Mouse (Mus musculus) kidney, embryonic 15.5 days (tissue): Measurements from ENCODE around the gene Tmem240. TPM values are rescaled to one million over a fixed set of nuclear protein-coding genes. Genes with fewer than 3 reads are reported as not detected.

Experiments
- ATAC-seq: fragments of 200-750 bp; cut with Nextera tagmentation; replicated peaks from 2 replicates; pipeline ENCODE4 v1.8.0; 2017; ENCODE audit warnings: moderate TSS enrichment; ENCODE audit not compliant: low FRiP score
- H3K27ac ChIP-seq: fragments of 300-500 bp; sonication (generic); 2 replicates; pipeline ENCODE4 v1.5.1; 2015; ENCODE audit warnings: mild to moderate bottlenecking, inconsistent platforms
- H3K27me3 ChIP-seq: fragments of 300-500 bp; sonication (generic); 2 replicates; pipeline ENCODE4 v1.6.1; 2015; ENCODE audit warnings: inconsistent platforms
- H3K36me3 ChIP-seq: fragments of 300-500 bp; sonication (generic); 2 replicates; pipeline ENCODE4 v1.6.1; 2015; ENCODE audit warnings: inconsistent platforms
- H3K4me1 ChIP-seq: fragments of 300-500 bp; sonication (generic); 2 replicates; pipeline ENCODE4 v1.6.1; 2015; ENCODE audit warnings: inconsistent platforms
- H3K4me2 ChIP-seq: fragments of 300-500 bp; sonication (generic); 2 replicates; pipeline ENCODE4 v1.6.1; 2015; ENCODE audit warnings: moderate library complexity, mild to moderate bottlenecking, inconsistent platforms
- H3K4me3 ChIP-seq: fragments of 300-500 bp; sonication (generic); replicated peaks from 2 replicates; pipeline ENCODE4 v1.5.1; 2015; ENCODE audit warnings: mild to moderate bottlenecking, inconsistent platforms
- H3K9ac ChIP-seq: fragments of 300-500 bp; sonication (generic); 2 replicates; pipeline ENCODE4 v1.6.1; 2015; ENCODE audit warnings: mild to moderate bottlenecking, inconsistent platforms
- H3K9me3 ChIP-seq: fragments of 300-500 bp; sonication (generic); replicated peaks from 2 replicates; pipeline ENCODE4 v1.6.1; 2016; ENCODE audit warnings: inconsistent platforms
- WGBS: fragments of 180-500 bp; shearing (Covaris S2); methylation state at CpG from one replicate; pipeline ENCODE4 v1.1.7; 2015; ENCODE audit warnings: mixed read lengths; 5-methylcytosine and 5-hydroxymethylcytosine counted together
- polyA plus RNA-seq: library from polyadenylated mRNA; unstranded; fragments of >200 nt; fragmentation: Nextera tagmentation; extraction: Ambion mirVana; gene quantifications from 2 replicates; pipeline ENCODE4 v1.2.1, GENCODE M21; 2015

Gene Tmem240
- polyA plus RNA-seq, 1 experiment from 2014 or later, result 1.0 TPM

DNA sequence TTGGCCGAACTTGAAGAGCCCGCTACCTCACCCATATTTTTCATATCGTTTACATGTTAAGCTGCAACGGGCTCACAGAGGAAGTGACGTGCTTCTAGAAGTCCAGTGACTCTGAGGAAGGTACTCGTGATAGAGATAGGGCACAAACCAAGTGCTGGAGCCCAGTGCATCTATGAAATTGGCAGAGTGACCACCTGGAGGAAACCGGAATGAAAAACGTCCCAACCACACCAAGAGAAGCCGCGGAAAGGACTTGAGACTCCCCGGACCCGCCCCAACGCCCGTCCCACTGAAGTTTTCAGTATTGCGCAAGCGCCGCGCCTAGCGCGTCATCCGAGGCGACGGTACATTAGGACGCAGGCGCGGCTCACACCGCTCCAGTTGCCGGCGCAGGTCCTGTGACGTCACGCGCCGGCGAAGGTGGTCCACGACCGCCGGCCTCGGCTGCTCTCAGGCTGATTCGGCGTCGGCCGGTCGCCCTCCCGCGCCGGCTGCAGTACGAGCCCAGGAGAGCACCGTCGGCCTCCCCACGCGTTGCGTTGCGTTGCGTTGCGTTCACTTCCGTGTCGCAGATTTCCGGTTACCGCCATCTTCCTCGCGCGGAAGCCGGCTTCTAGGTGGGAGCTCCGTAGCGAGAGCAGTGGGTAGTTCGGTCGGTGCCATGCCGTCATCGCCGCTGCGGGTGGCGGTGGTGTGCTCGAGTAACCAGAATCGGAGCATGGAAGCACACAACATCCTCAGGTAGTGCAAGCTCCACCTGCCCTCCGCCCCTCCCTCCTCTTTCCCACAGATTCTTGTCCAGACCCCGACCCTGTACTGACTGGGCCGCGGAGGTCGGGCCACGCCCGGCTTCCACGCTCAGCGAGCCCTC is 29.6 kb upstream of the Tmem240 start, which contains the start of gene Ssu72:
Gene Ssu72, plus strand, starts transcription at position 80 of the 871 bp plus-strand sequence.
- no peaks in the 10 kb centered on the region for H3K27me3 ChIP-seq
- under 1% methylated on average over 82 of the region's 83 CpGs for WGBS
- H3K9ac ChIP-seq, result peak within 1 kb of the TSS; percentile 84
- ATAC-seq, result peak; percentile 96
- peak within 1 kb of the TSS; percentile 98 for H3K27ac ChIP-seq
- H3K9me3 ChIP-seq, result no peaks in the 10 kb centered on the region
- peak within 1 kb of the TSS; percentile 83 for H3K4me2 ChIP-seq
- peak within 1 kb of the TSS; percentile 82 for H3K4me3 ChIP-seq
- peaks cover 6% of the 10 kb centered on the region for H3K36me3 ChIP-seq
- H3K4me1 ChIP-seq, result peaks cover 24% of the 10 kb centered on the region

DNA sequence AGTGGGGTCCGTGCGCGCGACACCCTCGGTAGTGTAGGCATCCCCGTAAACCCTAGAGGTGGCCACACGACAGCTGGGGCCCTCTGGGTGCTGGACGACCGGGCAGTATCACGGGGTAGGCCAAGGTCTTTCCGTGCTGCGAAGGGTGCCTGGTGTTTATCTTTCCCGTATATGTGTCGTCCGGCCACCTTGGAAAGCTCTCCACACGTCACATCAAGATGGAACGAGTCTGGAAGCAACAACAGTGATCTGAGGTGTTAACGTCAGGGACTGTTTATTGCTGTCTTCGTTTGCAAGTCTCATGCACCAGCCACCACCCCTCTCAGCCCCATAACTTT is 29.0 kb upstream of the Tmem240 start:
- Histone ChIP-seq H3K36me3 (peaks cover 6% of the 10 kb centered on the region), H3K4me2 (peak overlapping the region; percentile 83), H3K27ac (peak overlapping the region; percentile 98), H3K4me3 (peak overlapping the region; percentile 82), H3K27me3 (no peaks in the 10 kb centered on the region), H3K9me3 (no peaks in the 10 kb centered on the region), H3K4me1 (peaks cover 29% of the 10 kb centered on the region), H3K9ac (peak overlapping the region; percentile 84)
- 0% methylated on average over 19 of the region's 19 CpGs for WGBS
- no peak for ATAC-seq

DNA sequence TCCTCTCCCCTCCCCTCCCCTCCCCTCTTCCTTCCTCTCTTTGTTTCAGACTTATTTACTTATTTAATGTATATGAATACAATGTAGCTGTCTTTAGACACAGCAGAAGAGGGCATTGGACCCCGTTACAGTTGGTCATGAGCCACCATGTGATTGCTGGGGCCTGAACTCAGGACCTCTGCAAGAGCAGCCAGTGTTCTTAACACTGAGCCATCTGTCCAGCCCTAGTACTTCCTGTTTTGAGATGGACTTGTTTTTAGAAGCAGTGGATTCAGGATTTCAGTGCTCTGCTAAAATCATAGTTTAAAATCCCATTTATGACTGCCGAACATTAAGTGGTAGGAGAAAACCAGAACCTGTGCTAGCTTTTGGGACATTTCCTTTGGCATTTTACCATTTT is 26.0 kb upstream of the Tmem240 start:
- Histone ChIP-seq H3K9me3 (no peaks in the 10 kb centered on the region), H3K27me3 (no peaks in the 10 kb centered on the region), H3K4me2 (no peak overlapping the region), H3K9ac (no peak overlapping the region), H3K27ac (no peak overlapping the region), H3K4me1 (peaks cover 32% of the 10 kb centered on the region), H3K36me3 (peaks cover 6% of the 10 kb centered on the region), H3K4me3 (no peak overlapping the region)
- no peak for ATAC-seq
- WGBS, result 78% methylated on average over 2 of the region's 2 CpGs

DNA sequence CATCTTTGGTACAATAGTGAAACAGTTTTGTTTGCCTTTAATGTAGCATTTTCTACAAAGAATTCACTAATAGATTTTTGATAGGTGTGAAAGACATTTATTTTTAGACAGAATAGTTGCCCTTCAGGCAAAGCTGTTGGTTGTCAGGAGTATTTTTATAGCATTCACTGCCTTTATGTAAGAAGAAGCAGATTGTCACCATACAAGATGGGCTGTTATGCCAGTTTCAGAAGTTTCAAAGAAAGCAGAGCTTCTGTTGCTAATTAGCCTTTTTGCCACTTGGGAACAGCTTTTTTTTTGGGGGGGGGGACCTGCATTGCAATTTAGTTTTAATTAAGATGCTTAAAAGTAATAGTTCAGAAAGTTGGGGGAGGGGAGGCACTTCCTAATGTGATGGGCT is 25.6 kb upstream of the Tmem240 start:
- H3K27ac ChIP-seq, result no peak overlapping the region
- no peaks in the 10 kb centered on the region for H3K27me3 ChIP-seq
- H3K4me2 ChIP-seq, result no peak overlapping the region
- H3K9ac ChIP-seq, result no peak overlapping the region
- H3K9me3 ChIP-seq, result no peaks in the 10 kb centered on the region
- no peak overlapping the region for H3K4me3 ChIP-seq
- H3K36me3 ChIP-seq, result peaks cover 7% of the 10 kb centered on the region
- no peak for ATAC-seq
- H3K4me1 ChIP-seq, result peaks cover 32% of the 10 kb centered on the region

DNA sequence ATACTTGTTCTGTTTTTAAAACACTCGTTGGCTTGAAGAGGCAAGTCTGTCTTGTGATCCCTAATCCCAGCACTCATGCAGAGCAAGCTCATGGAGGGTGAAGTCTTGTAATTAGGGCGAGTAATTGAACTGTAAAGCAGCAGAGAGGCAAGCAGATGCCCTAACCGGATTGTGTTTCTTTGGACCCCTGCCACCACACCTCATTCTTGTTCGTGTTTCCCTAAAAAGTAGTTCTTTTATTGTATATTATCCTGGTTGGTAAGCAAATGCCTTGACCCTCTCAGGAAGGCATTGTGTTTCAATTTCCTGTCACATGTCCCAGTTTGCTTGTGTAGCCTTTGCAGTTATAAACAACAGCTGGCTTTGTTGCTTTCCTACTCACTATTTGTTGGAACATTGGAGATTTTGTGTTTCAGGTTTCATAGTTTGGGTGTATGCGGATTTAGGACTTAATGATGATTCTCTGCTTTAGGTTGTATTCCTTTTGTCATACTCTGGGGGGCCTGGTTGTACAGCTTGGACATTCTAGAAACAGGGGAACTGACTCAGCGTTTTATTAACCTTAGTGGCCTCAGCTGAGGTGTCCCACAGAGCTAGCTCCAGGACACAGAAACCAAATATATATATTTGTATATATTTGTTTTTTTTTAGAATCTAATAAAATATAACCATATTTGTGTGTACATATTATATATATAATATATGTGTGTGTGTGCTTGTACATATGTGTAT is 23.9 kb upstream of the Tmem240 start:
- H3K27me3 ChIP-seq, result no peaks in the 10 kb centered on the region
- 54% methylated on average over 6 of the region's 6 CpGs for WGBS
- H3K9ac ChIP-seq, result no peak overlapping the region
- peaks cover 24% of the 10 kb centered on the region for H3K36me3 ChIP-seq
- no peak overlapping the region for H3K4me3 ChIP-seq
- H3K9me3 ChIP-seq, result no peaks in the 10 kb centered on the region
- H3K4me2 ChIP-seq, result no peak overlapping the region
- no peak for ATAC-seq
- peaks cover 29% of the 10 kb centered on the region for H3K4me1 ChIP-seq
- peak overlapping the region; percentile 49 for H3K27ac ChIP-seq

DNA sequence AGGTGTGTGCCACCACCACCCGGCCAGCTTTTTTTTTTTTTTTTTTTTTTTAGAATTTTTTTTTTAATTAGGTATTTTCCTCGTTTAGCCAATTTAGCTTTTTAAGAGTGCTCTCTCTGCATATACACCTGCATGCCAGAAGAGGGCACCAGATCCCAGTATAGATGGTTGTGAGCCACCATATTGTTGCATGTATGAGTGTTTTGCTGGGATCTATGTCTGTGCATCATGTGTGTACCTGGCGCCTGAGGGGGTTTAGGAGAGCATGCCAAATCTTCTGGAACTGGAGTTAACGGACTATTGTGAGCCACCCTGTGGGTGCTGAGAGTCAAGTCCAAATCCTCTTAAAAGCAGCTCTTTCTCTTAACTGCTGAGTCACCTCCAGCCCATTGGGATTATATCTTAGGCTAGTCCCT is 12.9 kb upstream of the Tmem240 start:
- no peak overlapping the region for H3K9ac ChIP-seq
- no peak for ATAC-seq
- H3K4me1 ChIP-seq, result no peaks in the 10 kb centered on the region
- no peak overlapping the region for H3K4me2 ChIP-seq
- no peaks in the 10 kb centered on the region for H3K27me3 ChIP-seq
- H3K27ac ChIP-seq, result no peak overlapping the region
- H3K36me3 ChIP-seq, result peaks cover 50% of the 10 kb centered on the region
- H3K9me3 ChIP-seq, result no peaks in the 10 kb centered on the region
- WGBS, result 66% methylated on average over 4 of the region's 4 CpGs
- H3K4me3 ChIP-seq, result no peak overlapping the region

DNA sequence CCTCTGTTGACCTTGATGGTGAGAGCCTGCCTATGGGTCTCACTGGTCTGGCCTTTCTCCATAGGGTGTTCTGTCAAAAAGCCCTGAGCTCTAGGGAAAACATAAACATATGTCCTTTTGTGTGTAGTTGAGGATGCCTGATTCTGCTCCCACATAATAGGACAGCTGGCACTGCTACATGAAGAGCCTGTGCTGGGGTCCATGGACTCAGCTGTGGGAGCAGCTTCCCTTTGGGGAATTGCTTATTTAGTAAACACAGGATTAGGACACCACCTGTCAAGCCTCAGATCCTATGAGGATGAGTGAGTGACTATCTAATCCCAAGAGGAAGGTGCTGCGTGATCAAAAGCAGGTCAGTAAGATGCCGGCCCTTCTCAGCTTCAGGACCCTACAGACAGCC is 6.6 kb upstream of the Tmem240 start:
- Histone ChIP-seq H3K36me3 (peaks cover 56% of the 10 kb centered on the region), H3K4me3 (no peak overlapping the region), H3K4me2 (no peak overlapping the region), H3K27ac (no peak overlapping the region), H3K4me1 (no peaks in the 10 kb centered on the region), H3K9me3 (no peaks in the 10 kb centered on the region), H3K27me3 (no peaks in the 10 kb centered on the region), H3K9ac (no peak overlapping the region)
- WGBS, result 91% methylated on average over 2 of the region's 2 CpGs
- ATAC-seq, result no peak

DNA sequence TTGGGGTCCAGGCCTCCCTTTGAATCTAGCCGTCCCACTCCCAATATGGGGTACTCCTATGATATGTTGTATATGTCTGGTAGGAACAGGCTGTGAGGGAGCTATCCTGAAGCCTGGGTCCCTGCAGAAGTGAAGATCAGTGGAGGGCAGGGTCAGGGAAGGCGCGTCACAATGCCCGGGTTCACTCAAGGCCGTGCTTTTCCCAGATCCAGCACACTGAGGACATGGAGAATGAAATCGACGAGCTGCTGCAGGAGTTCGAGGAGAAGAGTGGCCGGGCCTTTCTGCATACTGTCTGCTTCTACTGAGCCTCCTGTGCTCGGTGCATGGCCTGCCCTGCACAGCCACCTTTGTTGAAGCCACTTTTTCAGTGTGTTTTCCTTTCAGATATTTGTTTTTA is 1.3 kb upstream of the Tmem240 start:
- ATAC-seq, result no peak
- Histone ChIP-seq H3K9ac (peak overlapping the region; percentile 89; the same call in 1 of the 2 replicates), H3K27me3 (no peaks in the 10 kb centered on the region), H3K4me1 (peaks cover 31% of the 10 kb centered on the region), H3K27ac (no peak overlapping the region), H3K36me3 (peaks cover 46% of the 10 kb centered on the region), H3K9me3 (no peaks in the 10 kb centered on the region), H3K4me2 (no peak overlapping the region; the same call in 1 of the 2 replicates), H3K4me3 (no peak overlapping the region)
- 88% methylated on average over 10 of the region's 10 CpGs for WGBS

DNA sequence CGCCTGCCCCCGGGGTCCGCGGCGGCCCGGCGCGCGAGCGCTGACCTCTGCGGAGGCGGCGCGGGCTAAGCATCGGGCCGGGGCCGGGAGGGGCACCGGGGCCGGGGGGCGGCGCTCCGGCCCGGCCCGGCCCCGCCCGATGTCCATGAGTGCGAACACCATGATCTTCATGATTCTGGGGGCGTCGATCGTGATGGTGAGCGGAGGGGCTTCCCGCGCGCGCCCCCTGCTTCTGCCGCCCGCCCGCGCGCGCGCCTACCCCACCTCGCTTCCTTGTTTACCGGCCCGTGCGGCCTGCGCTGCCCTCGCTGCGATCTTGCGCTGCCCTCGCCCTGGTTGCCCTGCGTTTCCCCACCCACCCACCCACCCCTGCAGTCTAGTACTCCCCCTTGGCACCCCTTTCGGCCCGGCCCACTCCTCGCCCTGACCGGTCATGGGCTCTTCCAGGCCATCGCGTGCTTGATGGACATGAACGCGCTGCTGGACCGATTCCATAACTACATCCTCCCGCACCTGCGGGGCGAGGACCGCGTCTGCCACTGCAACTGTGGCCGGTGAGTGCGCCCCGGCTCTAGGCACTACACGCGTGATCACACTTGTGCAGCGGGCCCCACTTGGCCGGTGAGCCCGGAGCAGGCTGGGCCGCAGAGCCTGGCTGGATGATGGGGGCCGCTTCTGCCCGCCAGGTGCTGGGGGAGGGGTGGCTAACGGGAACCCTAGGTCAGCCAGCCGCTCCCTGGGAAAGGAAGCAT is 527 bp downstream of the Tmem240 start:
- 1% methylated on average over 37 of the region's 79 CpGs for WGBS
- peaks cover 31% of the 10 kb centered on the region for H3K4me1 ChIP-seq
- ATAC-seq, result peak; percentile 82
- H3K9ac ChIP-seq, result peak overlapping the region; percentile 89
- H3K4me2 ChIP-seq, result peak overlapping the region; percentile 96
- H3K4me3 ChIP-seq, result peak overlapping the region; percentile 88
- no peaks in the 10 kb centered on the region for H3K9me3 ChIP-seq
- peak overlapping the region; percentile 93 for H3K27ac ChIP-seq
- H3K27me3 ChIP-seq, result no peaks in the 10 kb centered on the region
- peaks cover 51% of the 10 kb centered on the region for H3K36me3 ChIP-seq

DNA sequence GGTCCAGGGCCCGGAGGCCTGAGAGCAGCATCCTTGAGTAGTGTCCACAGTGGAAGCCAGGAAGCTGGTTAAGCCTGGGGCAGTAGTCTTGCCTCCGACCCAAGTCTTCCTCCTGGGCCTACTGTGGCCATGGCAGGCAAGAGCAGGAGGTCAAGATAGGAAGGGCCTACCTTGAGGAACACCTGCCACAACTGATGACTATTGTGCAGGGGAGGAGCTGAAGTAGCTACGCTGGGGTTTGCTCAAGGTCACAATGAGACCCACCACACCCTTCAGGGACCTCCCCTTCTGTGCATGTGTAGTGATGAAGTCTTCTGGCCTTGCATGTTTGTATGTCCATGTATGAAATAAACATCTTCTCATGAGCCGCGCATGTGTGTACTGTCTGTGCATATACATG is 1.2 kb downstream of the Tmem240 start:
- WGBS, result 62% methylated on average over 5 of the region's 5 CpGs
- H3K27ac ChIP-seq, result peak overlapping the region; percentile 93
- H3K36me3 ChIP-seq, result peaks cover 53% of the 10 kb centered on the region
- peak overlapping the region; percentile 89 for H3K9ac ChIP-seq
- no peaks in the 10 kb centered on the region for H3K9me3 ChIP-seq
- H3K4me2 ChIP-seq, result peak overlapping the region; percentile 96
- H3K4me3 ChIP-seq, result peak overlapping the region; percentile 88
- no peaks in the 10 kb centered on the region for H3K27me3 ChIP-seq
- no peak for ATAC-seq
- peaks cover 31% of the 10 kb centered on the region for H3K4me1 ChIP-seq

DNA sequence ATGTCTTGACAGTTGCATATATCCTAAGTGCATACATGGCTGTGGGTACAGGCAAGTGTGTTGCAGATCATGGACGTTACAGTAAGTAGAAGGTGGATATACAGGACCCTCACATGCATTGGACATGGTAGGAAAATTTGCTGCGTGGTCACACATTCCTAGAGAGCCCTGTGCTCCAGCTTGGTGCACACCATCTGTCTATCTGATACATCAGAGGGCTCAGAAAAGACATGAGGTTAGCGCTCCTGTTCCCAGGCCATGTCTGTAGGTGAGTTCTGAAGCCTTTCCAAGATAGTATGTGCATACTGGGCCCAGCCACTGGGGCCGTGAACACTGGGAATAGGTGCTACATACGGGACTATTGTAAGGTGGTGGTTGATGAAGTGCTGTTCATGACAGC is 1.8 kb downstream of the Tmem240 start:
- H3K27ac ChIP-seq, result no peak overlapping the region; the same call in 1 of the 2 replicates
- no peak overlapping the region for H3K4me3 ChIP-seq
- no peaks in the 10 kb centered on the region for H3K27me3 ChIP-seq
- no peaks in the 10 kb centered on the region for H3K9me3 ChIP-seq
- H3K36me3 ChIP-seq, result peaks cover 53% of the 10 kb centered on the region
- ATAC-seq, result no peak
- H3K4me1 ChIP-seq, result peaks cover 31% of the 10 kb centered on the region
- WGBS, result 92% methylated on average over 5 of the region's 5 CpGs
- H3K9ac ChIP-seq, result no peak overlapping the region
- peak overlapping the region; percentile 96; the same call in 1 of the 2 replicates for H3K4me2 ChIP-seq

DNA sequence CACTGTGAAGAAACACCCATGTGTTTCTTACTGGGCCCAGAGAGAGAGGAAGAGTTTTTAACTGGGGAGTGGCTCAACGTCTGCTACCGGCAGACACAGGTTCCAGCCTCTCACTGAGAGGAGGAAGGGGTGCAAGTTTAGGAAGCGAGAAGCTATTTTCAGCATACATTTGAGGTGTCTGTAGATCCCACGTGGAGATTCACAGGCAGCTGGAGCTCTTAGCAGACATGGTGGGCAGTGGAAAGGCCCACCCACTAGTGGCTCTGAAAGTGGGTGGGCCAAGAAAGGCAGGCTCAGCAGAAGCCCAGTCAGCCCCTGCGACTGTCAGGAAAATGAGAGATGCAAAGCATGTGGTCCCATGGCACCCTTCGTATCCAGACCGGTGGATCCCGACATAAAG is 3.7 kb downstream of the Tmem240 start:
- Histone ChIP-seq H3K4me2 (no peak overlapping the region), H3K9ac (no peak overlapping the region), H3K4me1 (peaks cover 29% of the 10 kb centered on the region), H3K4me3 (no peak overlapping the region), H3K9me3 (no peaks in the 10 kb centered on the region), H3K27me3 (no peaks in the 10 kb centered on the region), H3K36me3 (peaks cover 53% of the 10 kb centered on the region), H3K27ac (no peak overlapping the region)
- WGBS, result 51% methylated on average over 8 of the region's 8 CpGs
- no peak for ATAC-seq
